Mouse (Mus musculus): Measurements from ENCODE around the gene Dusp3.
A peak's percentile ranks its signal among the peaks of the same experiment; 100 is the strongest.

DNA sequence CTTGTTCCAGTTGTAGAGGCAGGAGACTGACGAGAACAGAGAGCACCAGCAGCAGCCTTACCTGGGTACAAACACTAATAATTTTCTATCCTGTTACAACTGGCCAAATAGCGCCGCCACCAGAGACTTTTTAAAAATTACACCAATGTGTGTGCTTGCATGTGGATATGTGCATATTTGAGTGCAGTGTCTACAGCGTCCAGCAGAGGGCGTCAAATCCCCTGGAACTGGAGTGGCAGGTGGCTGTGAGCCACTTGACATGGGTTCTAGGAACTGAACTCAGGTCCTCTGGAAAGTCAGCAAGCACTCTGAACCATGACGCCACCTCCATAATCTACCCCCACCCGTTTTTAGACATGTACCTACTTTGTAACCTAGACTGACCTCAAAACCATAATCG is 17.4 kb upstream of the Dusp3 start:
- TF ChIP-seq CTCF (IDR thresholded peaks at IDR 0.05; ENCODE audit: extremely low read depth, insufficient read length, insufficient replicate concordance, low read depth, low read length) (peak; percentile 35; the same call in 1 of the 2 replicates), POLR2A (IDR thresholded peaks at IDR 0.05; ENCODE audit: low read depth, low read length) (no peak)

Measured in small intestine, adult 2 months (tissue).